Mouse (Mus musculus) embryonic facial prominence, embryonic 14.5 days (tissue): ENCODE results near the gene Amot. TPM values are rescaled to one million over a fixed set of nuclear protein-coding genes. Genes with fewer than 3 reads are reported as not detected.

ENCODE experiments used
- ATAC-seq: fragments of 200-750 bp; cut with Nextera tagmentation; 2 replicates; pipeline ENCODE4 v1.8.0; 2017; ENCODE audit warnings: low read depth, moderate number of reproducible peaks, moderate TSS enrichment
- DNase-seq: peaks from one replicate; pipeline ENCODE4 v3.0.0-alpha.2; 2015; ENCODE audit warnings: low spot score
- H3K27ac ChIP-seq: fragments of 300-500 bp; sonication (generic); replicated peaks from 2 replicates; pipeline ENCODE4 v1.5.1; 2014; ENCODE audit warnings: low read depth, mild to moderate bottlenecking, low read length, moderate library complexity
- H3K27me3 ChIP-seq: fragments of 300-500 bp; sonication (generic); replicated peaks from 2 replicates; pipeline ENCODE4 v1.6.1; 2014; ENCODE audit warnings: low read length; ENCODE audit not compliant: control insufficient read depth, insufficient read depth
- H3K36me3 ChIP-seq: fragments of 300-500 bp; sonication (generic); 2 replicates; pipeline ENCODE4 v1.6.1; 2014; ENCODE audit warnings: low read length, mixed read lengths; ENCODE audit not compliant: control insufficient read depth, insufficient read depth
- H3K4me1 ChIP-seq: fragments of 300-500 bp; sonication (generic); 2 replicates; pipeline ENCODE4 v1.6.1; 2014; ENCODE audit warnings: antibody characterized with exemption, low read length; ENCODE audit not compliant: control insufficient read depth, insufficient read depth
- H3K4me2 ChIP-seq: fragments of 300-500 bp; sonication (generic); 2 replicates; pipeline ENCODE4 v1.6.1; 2014; ENCODE audit warnings: low read depth, mild to moderate bottlenecking, low read length, moderate library complexity, mixed read lengths
- H3K4me3 ChIP-seq: fragments of 300-500 bp; sonication (generic); 2 replicates; pipeline ENCODE4 v1.5.1; 2014; ENCODE audit warnings: low read depth, mild to moderate bottlenecking, low read length
- H3K9ac ChIP-seq: fragments of 300-500 bp; sonication (generic); 2 replicates; pipeline ENCODE4 v1.6.1; 2014; ENCODE audit warnings: low read depth, mild to moderate bottlenecking, low read length, moderate library complexity, mixed read lengths
- H3K9me3 ChIP-seq: fragments of 300-500 bp; sonication (generic); 2 replicates; pipeline ENCODE4 v1.6.1; 2016; ENCODE audit warnings: low read length; ENCODE audit not compliant: control insufficient read depth
- WGBS: fragments of 180-500 bp; shearing (Covaris S2); extraction: QIAGEN DNeasy Blood & Tissue Kit; methylation state at CpG from one replicate; pipeline ENCODE4 v1.1.7; 2014; 5-methylcytosine and 5-hydroxymethylcytosine counted together
- polyA plus RNA-seq: library from polyadenylated mRNA; unstranded; fragments of >200 nt; fragmentation: Nextera tagmentation; extraction: Ambion mirVana; gene quantifications from 2 replicates; pipeline ENCODE4 v1.2.1, GENCODE M21; 2014

The Amot gene
- polyA plus RNA-seq, 1 experiment from 2014 or later, result 26.3 TPM

DNA sequence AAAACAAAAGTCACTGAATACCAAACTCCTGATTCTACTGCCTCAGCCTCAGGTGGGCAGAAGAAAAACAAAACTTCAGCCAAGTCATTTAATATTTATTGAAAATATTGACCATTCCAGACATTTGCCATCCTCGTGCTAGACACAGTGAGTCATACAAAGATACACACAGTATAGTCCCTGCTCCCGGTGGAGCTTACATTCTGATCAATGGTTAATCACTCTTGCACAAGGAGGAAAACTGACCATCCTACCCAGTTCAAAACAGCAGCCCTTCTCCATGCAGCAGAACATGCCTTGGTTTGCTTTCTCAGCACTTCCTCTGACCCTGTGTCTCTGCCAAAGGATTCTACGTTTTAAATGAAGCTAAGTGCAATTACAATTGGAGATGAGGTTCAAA is 14.6 kb downstream of the Amot start:
- Histone ChIP-seq H3K36me3 (peaks cover 7% of the 10 kb centered on the region; the same call in 1 of the 2 replicates), H3K4me2 (no peak overlapping the region), H3K27me3 (no peaks in the 10 kb centered on the region), H3K27ac (no peak overlapping the region), H3K4me3 (no peak overlapping the region), H3K9ac (no peak overlapping the region), H3K9me3 (no peaks in the 10 kb centered on the region), H3K4me1 (no peaks in the 10 kb centered on the region)
- 55% methylated on average over 3 of the region's 3 CpGs for WGBS
- DNase-seq (no peak), ATAC-seq (no peak)

DNA sequence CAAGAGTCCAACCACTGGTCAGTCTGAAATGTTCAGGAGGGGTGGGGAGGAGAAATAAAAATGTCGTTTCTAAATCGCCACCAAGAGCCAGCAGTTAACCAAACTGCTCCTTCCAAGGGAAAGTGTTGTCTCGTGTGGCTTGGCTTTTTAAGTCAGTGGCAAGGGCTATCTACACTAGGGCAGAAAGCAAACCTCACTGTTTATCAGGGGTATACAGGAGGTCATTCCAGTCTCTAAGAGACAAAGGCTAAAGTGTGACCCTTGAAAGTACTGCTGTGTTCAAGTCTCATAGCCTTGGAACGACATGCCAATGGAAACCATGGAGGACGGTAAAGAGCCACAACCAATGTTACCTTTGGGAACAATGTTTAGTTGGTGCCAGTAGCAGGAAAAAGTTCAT is 15.0 kb downstream of the Amot start:
- WGBS, result 83% methylated on average over 5 of the region's 5 CpGs
- Histone ChIP-seq H3K27me3 (no peaks in the 10 kb centered on the region), H3K36me3 (peaks cover 7% of the 10 kb centered on the region; the same call in 1 of the 2 replicates), H3K9ac (no peak overlapping the region), H3K27ac (no peak overlapping the region), H3K4me3 (no peak overlapping the region), H3K9me3 (no peaks in the 10 kb centered on the region), H3K4me2 (no peak overlapping the region), H3K4me1 (no peaks in the 10 kb centered on the region)
- DNase-seq (no peak), ATAC-seq (no peak)

DNA sequence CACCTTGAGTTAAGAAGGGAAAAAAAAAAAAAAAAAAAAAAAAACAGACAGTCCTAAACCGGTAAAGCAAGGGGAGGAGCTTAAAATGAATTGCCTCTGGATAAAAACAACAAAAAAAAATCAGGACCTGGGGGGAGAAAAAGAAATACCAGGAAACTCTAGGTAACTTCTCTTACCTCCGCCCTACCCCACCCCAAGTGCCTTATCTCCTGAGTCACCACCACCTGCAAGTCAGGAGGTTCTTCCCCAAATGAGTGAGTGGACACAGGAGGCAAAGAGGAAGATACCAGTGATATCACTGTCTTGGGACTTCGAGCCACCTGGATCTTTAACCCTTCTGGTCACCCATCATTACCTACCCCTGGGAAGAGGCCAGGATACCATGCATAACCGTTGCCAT is 19.5 kb downstream of the Amot start:
- H3K27me3 ChIP-seq, result no peaks in the 10 kb centered on the region
- H3K27ac ChIP-seq, result no peak overlapping the region
- DNase-seq (no peak), ATAC-seq (no peak)
- no peaks in the 10 kb centered on the region for H3K9me3 ChIP-seq
- no peak overlapping the region for H3K4me2 ChIP-seq
- H3K4me3 ChIP-seq, result no peak overlapping the region
- 70% methylated on average over 4 of the region's 4 CpGs for WGBS
- no peaks in the 10 kb centered on the region for H3K4me1 ChIP-seq
- H3K36me3 ChIP-seq, result peaks cover 7% of the 10 kb centered on the region; the same call in 1 of the 2 replicates
- H3K9ac ChIP-seq, result no peak overlapping the region

DNA sequence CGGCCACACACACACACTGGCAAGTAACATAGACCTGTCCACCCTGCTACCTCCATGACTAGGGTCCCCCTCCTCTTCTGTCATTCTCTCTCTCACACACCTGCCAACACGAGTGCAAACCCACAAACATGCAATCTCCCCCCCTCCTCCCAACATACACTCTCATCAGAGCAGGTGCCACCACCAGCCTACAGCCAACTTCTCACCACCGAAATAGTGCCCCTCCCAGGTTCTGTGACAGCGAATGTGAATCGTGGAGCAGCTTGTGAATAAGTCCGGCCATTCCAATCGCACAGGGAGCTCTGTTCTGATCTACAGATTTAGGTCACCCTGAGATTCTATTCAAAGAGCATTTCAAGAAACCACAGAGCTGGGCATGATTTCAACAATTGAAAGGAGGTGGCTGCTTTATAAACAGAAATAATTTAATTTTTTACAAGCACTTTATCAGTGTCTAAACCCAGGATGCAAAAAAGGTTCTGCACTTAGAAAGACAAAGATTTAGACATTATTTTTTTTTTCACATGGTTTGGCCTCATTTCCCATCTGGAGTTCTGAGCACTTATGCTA is 21.4 kb downstream of the Amot start:
- Histone ChIP-seq H3K9me3 (no peaks in the 10 kb centered on the region), H3K27me3 (no peaks in the 10 kb centered on the region), H3K9ac (no peak overlapping the region), H3K4me2 (no peak overlapping the region), H3K4me1 (no peaks in the 10 kb centered on the region), H3K27ac (no peak overlapping the region), H3K4me3 (no peak overlapping the region), H3K36me3 (peaks cover 7% of the 10 kb centered on the region; the same call in 1 of the 2 replicates)
- no peak for DNase-seq
- 82% methylated on average over 7 of the region's 7 CpGs for WGBS
- ATAC-seq, result no peak

DNA sequence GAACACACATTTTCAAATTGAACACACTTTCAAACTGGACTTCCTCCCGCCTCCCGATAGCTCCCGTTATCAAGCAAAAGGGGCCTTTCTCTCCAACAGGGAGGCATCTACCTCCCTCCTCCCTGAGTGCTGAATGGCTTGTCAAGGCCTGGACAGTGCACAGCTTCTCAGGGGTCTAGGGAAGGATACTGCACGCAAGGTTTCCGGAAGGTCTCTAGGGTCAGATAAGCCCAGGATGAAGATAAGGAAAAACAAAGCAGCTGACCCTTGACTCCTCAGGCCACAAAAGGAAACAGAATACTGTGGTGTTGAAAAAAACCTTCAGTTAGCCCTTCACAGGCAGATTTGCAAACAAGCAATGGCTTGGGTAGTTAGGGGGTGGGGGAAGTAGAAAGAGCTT is 22.6 kb downstream of the Amot start:
- Histone ChIP-seq H3K9ac (no peak overlapping the region), H3K27me3 (no peaks in the 10 kb centered on the region), H3K9me3 (no peaks in the 10 kb centered on the region), H3K4me2 (no peak overlapping the region), H3K27ac (no peak overlapping the region), H3K4me1 (no peaks in the 10 kb centered on the region), H3K4me3 (no peak overlapping the region), H3K36me3 (peaks cover 7% of the 10 kb centered on the region; the same call in 1 of the 2 replicates)
- DNase-seq (no peak), ATAC-seq (no peak)
- 71% methylated on average over 5 of the region's 5 CpGs for WGBS

DNA sequence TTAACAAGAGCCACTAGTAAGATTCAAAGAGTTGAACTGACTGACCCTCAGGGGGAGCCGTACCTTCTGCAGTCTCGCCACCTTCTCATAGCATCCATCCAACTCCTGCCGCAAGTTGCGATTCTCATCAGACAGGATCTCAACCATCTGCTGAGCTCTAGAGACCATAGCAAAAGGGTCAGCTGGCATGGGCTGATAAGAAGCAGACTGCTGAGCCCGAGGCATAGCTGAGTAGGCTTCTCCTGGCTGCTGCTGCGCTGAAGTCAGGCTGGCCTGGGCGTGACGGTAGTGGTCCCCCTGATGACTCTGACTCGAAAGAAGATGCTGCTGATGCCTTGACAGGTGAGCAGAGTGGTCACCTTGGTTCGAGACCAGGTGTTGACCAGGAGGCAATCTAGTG is 25.0 kb downstream of the Amot start:
- Histone ChIP-seq H3K36me3 (0 out of 2 replicates have a peak, but pooled peaks cover 9% of the 10 kb centered on the region), H3K4me1 (no peaks in the 10 kb centered on the region), H3K27ac (no peak overlapping the region), H3K4me3 (no peak overlapping the region), H3K9me3 (no peaks in the 10 kb centered on the region), H3K27me3 (no peaks in the 10 kb centered on the region), H3K9ac (no peak overlapping the region), H3K4me2 (no peak overlapping the region)
- WGBS, result 86% methylated on average over 10 of the region's 10 CpGs
- ATAC-seq (no peak), DNase-seq (no peak)

DNA sequence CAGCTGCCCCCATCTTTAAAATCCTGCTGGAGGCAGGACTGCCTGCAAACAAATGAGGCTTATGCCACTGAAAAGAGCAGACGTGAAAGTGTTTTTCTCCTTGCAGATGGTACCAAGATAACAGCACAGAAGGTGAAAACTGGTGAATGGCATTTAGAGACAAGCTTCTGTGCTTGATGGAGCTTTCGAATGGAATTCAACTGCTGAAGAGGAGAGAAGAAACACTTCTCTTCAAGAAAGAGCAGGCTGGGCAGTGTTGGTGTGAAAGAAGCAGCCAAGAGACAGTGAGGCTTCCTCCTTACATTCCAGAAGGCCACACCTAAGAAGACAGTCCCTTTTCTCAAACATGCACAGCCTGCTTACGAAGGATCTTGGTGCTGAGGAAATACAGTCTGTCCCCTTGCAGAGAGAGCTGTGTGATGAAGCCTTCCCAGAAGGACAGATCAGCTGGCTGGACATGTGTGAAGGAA is 27.2 kb downstream of the Amot start:
- Histone ChIP-seq H3K27ac (no peak overlapping the region), H3K4me2 (no peak overlapping the region), H3K9ac (no peak overlapping the region), H3K36me3 (0 out of 2 replicates have a peak, but pooled peaks cover 9% of the 10 kb centered on the region), H3K4me1 (no peaks in the 10 kb centered on the region), H3K4me3 (no peak overlapping the region), H3K27me3 (no peaks in the 10 kb centered on the region), H3K9me3 (no peaks in the 10 kb centered on the region)
- 70% methylated on average over 3 of the region's 3 CpGs for WGBS
- no peak for DNase-seq
- ATAC-seq, result no peak

DNA sequence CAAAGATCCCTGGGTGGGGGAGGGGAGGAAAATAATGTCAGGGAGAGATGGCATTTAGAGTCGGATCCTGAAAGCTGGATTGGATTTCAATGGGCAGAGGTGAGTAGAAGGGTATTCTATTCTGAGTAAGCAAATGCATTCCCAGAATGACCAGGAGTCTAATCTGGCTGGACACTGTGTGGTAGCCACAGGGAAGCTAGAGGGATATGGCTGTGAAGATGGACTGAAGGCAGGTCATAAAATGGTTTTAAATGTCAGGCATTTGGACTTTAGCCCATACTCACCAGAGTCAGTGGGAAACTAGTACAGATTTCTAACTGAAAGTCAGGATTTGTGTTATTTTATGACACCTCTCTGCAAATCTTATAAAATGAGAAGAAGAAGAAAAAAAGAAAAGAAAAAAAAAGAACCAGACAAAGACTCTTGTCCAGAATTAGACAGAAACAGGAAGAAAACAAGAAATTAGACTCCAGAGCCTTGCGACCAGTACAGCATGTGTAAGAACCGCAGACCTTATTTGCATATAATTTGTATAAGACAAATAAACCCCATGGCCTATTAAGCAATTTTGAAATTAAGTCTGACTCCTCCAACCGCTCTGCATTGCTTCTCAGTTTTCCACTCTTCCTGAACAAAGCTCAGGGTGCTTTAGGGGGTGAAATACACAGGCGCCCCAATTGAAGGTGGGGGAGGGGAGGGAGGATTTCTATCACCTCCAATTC is 27.8 kb downstream of the Amot start:
- H3K27me3 ChIP-seq, result no peaks in the 10 kb centered on the region
- 0 out of 2 replicates have a peak, but pooled peaks cover 9% of the 10 kb centered on the region for H3K36me3 ChIP-seq
- no peak overlapping the region for H3K9ac ChIP-seq
- no peak overlapping the region for H3K4me3 ChIP-seq
- H3K27ac ChIP-seq, result no peak overlapping the region
- ATAC-seq, result no peak
- H3K4me2 ChIP-seq, result no peak overlapping the region
- WGBS, result 65% methylated on average over 5 of the region's 5 CpGs
- H3K9me3 ChIP-seq, result no peaks in the 10 kb centered on the region
- H3K4me1 ChIP-seq, result no peaks in the 10 kb centered on the region
- no peak for DNase-seq

DNA sequence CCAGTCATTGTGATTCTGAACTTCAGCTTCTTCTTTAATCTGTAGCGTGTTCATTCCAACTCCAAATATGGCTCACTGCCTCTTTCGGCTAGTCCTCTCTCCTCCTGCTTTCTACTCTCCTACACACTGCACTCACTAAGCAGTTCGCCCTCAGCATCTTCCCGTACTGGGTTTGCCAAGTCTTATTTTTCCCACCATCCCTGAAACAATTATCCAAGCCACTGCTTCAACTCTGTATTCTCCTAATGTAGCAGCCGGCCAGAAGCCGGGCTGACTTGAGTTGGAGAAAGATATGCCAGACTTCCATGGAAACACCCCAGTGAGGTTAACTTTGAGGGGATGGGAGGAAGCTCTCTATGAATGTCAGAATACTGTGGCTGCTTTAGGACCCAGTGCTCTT is 36.7 kb downstream of the Amot start:
- no peak overlapping the region for H3K4me2 ChIP-seq
- H3K9me3 ChIP-seq, result no peaks in the 10 kb centered on the region
- ATAC-seq (no peak), DNase-seq (no peak)
- no peak overlapping the region for H3K4me3 ChIP-seq
- no peak overlapping the region for H3K27ac ChIP-seq
- no peak overlapping the region for H3K9ac ChIP-seq
- H3K4me1 ChIP-seq, result no peaks in the 10 kb centered on the region
- peaks cover 9% of the 10 kb centered on the region for H3K36me3 ChIP-seq
- no peaks in the 10 kb centered on the region for H3K27me3 ChIP-seq
- 84% methylated on average over 6 of the region's 6 CpGs for WGBS
